Mouse (Mus musculus): ENCODE data around the gene Cdh3.

- TF ChIP-seq CTCF (IDR thresholded peaks at IDR 0.05; ENCODE audit: insufficient read depth, low read length) (no peak), POLR2A (IDR thresholded peaks at IDR 0.05; ENCODE audit: borderline replicate concordance, extremely low read depth, low read depth, low read length) (no peak)
These were observed 76.2 kb downstream of the Cdh3 start for GRCm38 (mm10) chr8:106586896-106587295.

Data from lung, adult 2 months (tissue).